ENCODE assay signal across 9 mouse cellular contexts in the genomic region with DNA sequence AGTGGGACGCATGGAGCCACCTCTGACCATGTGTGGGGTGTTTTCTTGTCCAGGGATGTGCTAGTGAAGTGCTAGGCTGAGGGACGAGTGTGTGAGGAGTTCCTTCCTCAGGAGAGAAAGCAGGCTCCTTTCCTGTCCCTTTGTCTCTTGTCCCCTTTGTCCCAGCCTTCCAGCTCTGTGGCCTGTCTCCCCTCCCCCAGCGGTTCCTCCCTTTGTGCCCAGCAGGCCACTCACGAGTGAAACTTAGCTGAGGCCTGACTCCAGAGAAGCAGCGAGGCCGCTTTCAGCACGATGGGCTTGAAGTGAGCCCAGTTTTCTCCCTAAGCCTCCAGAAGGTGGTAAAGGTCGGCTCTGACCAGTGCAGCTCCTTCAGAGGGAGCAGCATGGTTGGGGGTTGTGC. TPM values are rescaled to one million over a fixed set of nuclear protein-coding genes. Genes with fewer than 3 reads are reported as not detected.
DNase-seq lines count a peak whose midpoint lies in the region; ATAC-seq lines count a peak whose summit lies in the region.
"Had no signal": no experiment of that assay in that cellular context is flagged by ENCODE, and none has a peak within 500 bp of the region (broad histone marks: within the 10 kb centered on the region; RNA-seq: fewer than 3 reads in every experiment).

No protein-coding gene starts in this region.

- peak overlapping the region; percentile 76 for H3K9ac ChIP-seq in hindbrain, embryonic 11.5 days (ENCODE audit: low read depth, low read length)

- no peaks in the 10 kb centered on the region for H3K36me3 ChIP-seq in hindbrain, embryonic 11.5 days (ENCODE audit: control insufficient read depth, insufficient read depth, low read length)
- H3K36me3 ChIP-seq in midbrain, embryonic 10.5 days, result peaks cover 70% of the 10 kb centered on the region

- H3K27me3 ChIP-seq in hindbrain, embryonic 11.5 days (ENCODE audit: control insufficient read depth, insufficient read depth, low read length), result no peaks in the 10 kb centered on the region
- H3K27me3 ChIP-seq in midbrain, embryonic 10.5 days (ENCODE audit: low read depth, poor library complexity, severe bottlenecking), result no peaks in the 10 kb centered on the region

- peak; percentile 48; the same call in 1 of the 2 replicates for ATAC-seq in hindbrain, embryonic 11.5 days (ENCODE audit: low FRiP score)

- H3K4me1 ChIP-seq in brown adipose tissue, adult 24 weeks (ENCODE audit: control insufficient read depth, insufficient read depth, insufficient read length, low read length), result peaks cover 16% of the 10 kb centered on the region
- H3K4me1 ChIP-seq in hindbrain, embryonic 11.5 days (replicated peaks; ENCODE audit: control insufficient read depth, insufficient read depth, low read length), result peaks cover 69% of the 10 kb centered on the region
- peaks cover 99% of the 10 kb centered on the region for H3K4me1 ChIP-seq in midbrain, embryonic 10.5 days

- no peak overlapping the region for H3K4me3 ChIP-seq in brown adipose tissue, adult 24 weeks (ENCODE audit: insufficient read depth, low read depth, low read length)
- H3K4me3 ChIP-seq in hindbrain, embryonic 11.5 days (ENCODE audit: low read depth, low read length), result no peak overlapping the region
- peak overlapping the region; percentile 31 for H3K4me3 ChIP-seq in midbrain, embryonic 10.5 days

- 1% methylated on average over 8 of the region's 8 CpGs for WGBS in hindbrain, embryonic 11.5 days
- 9% methylated on average over 8 of the region's 8 CpGs for WGBS in midbrain, embryonic 10.5 days

- H3K9me3 ChIP-seq in hindbrain, embryonic 11.5 days (ENCODE audit: control insufficient read depth, low read length), result no peaks in the 10 kb centered on the region
- H3K9me3 ChIP-seq in midbrain, embryonic 10.5 days (replicated peaks), result no peaks in the 10 kb centered on the region

- peak overlapping the region; percentile 35; the same call in 1 of the 2 replicates for H3K27ac ChIP-seq in brown adipose tissue, adult 24 weeks (replicated peaks; ENCODE audit: low read depth, low read length)
- H3K27ac ChIP-seq in hindbrain, embryonic 11.5 days (ENCODE audit: low read depth, low read length), result peak overlapping the region; percentile 88
- peak overlapping the region; percentile 97 for H3K27ac ChIP-seq in midbrain, embryonic 10.5 days (replicated peaks)

- peak; percentile 25 for DNase-seq in cerebellum, adult 11 months
- no peak for DNase-seq in cerebellum, adult 8-10 months
- peak; percentile 85 for DNase-seq in hindbrain, embryonic 11.5 days (ENCODE audit: low spot score)
- peak; percentile 87 for DNase-seq in midbrain, embryonic 10.5 days (ENCODE audit: low spot score)
- no peak for DNase-seq in ovary, postnatal 14 days (ENCODE audit: low spot score)
- no peak for DNase-seq in thymus, postnatal 14 days
- no peak for DNase-seq in spleen, postnatal 4 days (ENCODE audit: low spot score in 2 of 2)
- DNase-seq: cerebellum, adult 2 months had no signal

- peak overlapping the region; percentile 24; the same call in 1 of the 2 replicates for H3K4me2 ChIP-seq in hindbrain, embryonic 11.5 days (replicated peaks; ENCODE audit: low read depth, low read length)

RNA-seq across cellular contexts. Expression of a gene that starts 26.2 kb away (rescaled TPM):
- 31.3 and 36.4 TPM in 2 replicates for polyA plus RNA-seq in brown adipose tissue, adult 24 weeks (2012; ENCODE audit: insufficient read depth, insufficient read length, missing spikeins)
- 141 and 159 TPM in 2 replicates for polyA plus RNA-seq in hindbrain, embryonic 11.5 days (2014; fragmentation: Nextera tagmentation; extraction: Ambion mirVana)
- polyA plus RNA-seq in midbrain, embryonic 10.5 days (2016; fragmentation: Nextera tagmentation; extraction: Ambion mirVana), result 119 and 136 TPM in 2 replicates

Comparison
In these comparisons a context has a peak if more than half of its experiments do, and no peak if none do; other contexts are left out.
1. DNase-seq: peak in cerebellum, adult 11 months (single experiment), hindbrain, embryonic 11.5 days (single experiment) and midbrain, embryonic 10.5 days (single experiment); none in cerebellum, adult 8-10 months (single experiment), ovary, postnatal 14 days (single experiment), thymus, postnatal 14 days (single experiment) and spleen, postnatal 4 days (0 of 2).
2. H3K27ac ChIP-seq: peak in every context shown above with its lines; median percentile 97 in midbrain, embryonic 10.5 days; 88 in hindbrain, embryonic 11.5 days; 35 in brown adipose tissue, adult 24 weeks.